Mouse (Mus musculus) bone marrow, adult 2 months (tissue): ENCODE results near the gene Dydc1. TPM values are rescaled to one million over a fixed set of nuclear protein-coding genes. Genes with fewer than 3 reads are reported as not detected.

ENCODE experiments used
- H3K27ac ChIP-seq: fragments of 200-500 bp; 2 replicates; pipeline ENCODE4 v1.5.1; 2012; ENCODE audit warnings: low read depth, mild to moderate bottlenecking, control low read depth, inconsistent platforms, low read length; ENCODE audit not compliant: control insufficient read depth, poor library complexity, insufficient read depth
- H3K4me1 ChIP-seq: fragments of 200-500 bp; 2 replicates; pipeline ENCODE4 v1.6.1; 2011; ENCODE audit warnings: low read length; ENCODE audit not compliant: control insufficient read depth, insufficient read depth
- H3K4me3 ChIP-seq: fragments of 200-500 bp; replicated peaks from 2 replicates; pipeline ENCODE3; 2011; ENCODE audit warnings: mild to moderate bottlenecking, low read depth, low read length, control low read depth; ENCODE audit not compliant: control insufficient read depth
- CTCF ChIP-seq: fragments of 200-500 bp; IDR thresholded peaks from 2 replicates; pipeline ENCODE4 v1.5.1; 2011; ENCODE audit warnings: low read length, control low read depth; ENCODE audit not compliant: control insufficient read depth, insufficient read depth
- POLR2A ChIP-seq: fragments of 200-500 bp; IDR thresholded peaks from 2 replicates; pipeline ENCODE4 v1.6.1; 2011; ENCODE audit warnings: low read depth, mild to moderate bottlenecking, control low read depth, low read length, borderline replicate concordance; ENCODE audit not compliant: control insufficient read depth
- WGBS: fragments of 180-500 bp; shearing (Covaris S2); methylation state at CpG from one replicate; pipeline ENCODE4 v1.1.7; 2018; 5-methylcytosine and 5-hydroxymethylcytosine counted together
- polyA plus RNA-seq: library from polyadenylated mRNA; stranded (reverse); fragments of >200 nt; gene quantifications from 2 replicates; pipeline ENCODE4 v1.2.4, GENCODE M21; 2011; ENCODE audit warnings: low replicate concordance; ENCODE audit not compliant: missing spikeins, insufficient read depth, insufficient read length

Gene Dydc1
- polyA plus RNA-seq, 1 experiment: 2.5 TPM

DNA sequence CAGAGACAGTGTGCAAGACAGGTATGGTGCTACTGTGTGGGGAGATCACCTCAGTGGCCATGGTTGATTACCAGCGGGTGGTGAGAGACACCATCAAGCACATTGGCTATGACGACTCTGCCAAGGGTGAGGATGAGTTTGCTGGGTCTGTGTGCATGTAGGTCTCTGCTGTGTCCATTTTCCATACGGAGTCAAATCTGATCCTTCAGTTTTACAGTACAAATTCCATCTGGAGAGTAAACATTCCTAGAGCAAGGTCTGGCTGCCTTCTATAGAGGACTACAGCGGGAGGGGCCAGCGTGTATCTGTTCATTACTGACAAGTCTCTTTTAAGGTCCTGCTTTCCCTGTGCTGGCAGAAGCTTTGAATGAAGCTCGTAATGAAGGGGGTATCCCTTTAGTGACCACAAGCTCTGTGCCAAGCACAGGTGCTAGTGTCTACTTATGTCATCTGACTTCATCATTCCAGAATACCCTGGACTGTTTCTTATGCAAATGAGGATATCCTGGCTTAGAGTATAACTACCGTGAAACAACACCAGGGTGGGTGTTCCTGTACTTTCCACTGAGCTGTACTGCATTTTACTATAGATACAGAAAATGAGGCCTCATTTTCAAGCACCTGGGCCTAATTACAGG lies 38.4 kb downstream of the Dydc1 start:
- no peak overlapping the region for H3K27ac ChIP-seq
- H3K4me3 ChIP-seq: no peak overlapping the region
- TF ChIP-seq POLR2A (no peak), CTCF (no peak)
- H3K4me1 ChIP-seq: no peaks in the 10 kb centered on the region
- WGBS: 77% methylated on average over 7 of the region's 7 CpGs

DNA sequence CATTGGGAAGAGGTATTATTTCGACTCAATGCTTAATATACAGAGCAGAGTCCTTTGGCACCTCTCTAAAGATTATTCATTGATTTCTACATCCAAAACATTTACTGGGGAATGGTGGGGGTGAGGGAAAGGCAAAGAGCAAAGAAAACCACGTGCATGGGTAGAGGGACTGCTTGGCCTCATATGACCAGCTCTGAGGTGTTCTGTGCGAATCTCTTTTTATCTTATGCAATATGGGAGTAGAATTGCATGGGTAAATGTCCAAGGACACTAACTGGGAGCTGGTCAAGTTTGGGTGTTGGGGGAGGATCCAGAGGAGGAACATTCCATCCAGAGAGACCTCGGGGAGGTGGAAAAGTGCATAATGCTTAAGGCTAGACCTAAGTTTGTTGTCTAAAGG lies 40.2 kb downstream of the Dydc1 start:
- H3K4me3 ChIP-seq: no peak overlapping the region
- TF ChIP-seq POLR2A (no peak), CTCF (no peak)
- no peaks in the 10 kb centered on the region for H3K4me1 ChIP-seq
- WGBS: 66% methylated on average over 4 of the region's 4 CpGs
- no peak overlapping the region for H3K27ac ChIP-seq

DNA sequence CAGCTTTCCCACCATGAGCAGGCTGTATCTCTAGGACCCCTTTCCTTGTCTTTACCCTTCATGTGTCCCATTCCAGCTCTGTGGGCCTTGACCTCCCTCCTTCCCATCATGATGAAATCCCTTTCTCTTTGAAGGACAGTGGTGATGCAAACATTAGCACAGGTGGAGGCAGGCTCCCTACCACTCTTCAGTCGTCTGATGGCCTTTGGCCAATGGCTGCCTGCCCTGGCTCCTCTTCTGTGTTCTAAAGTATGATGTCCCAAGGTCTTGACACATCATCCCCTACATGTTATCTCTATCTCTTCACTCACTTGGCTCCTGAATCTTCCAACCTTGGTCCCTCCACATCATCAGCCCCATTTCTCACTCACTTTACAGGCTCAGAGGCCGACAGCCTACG lies 43.6 kb downstream of the Dydc1 start:
- Histone ChIP-seq H3K4me3 (no peak overlapping the region), H3K27ac (no peak overlapping the region)

DNA sequence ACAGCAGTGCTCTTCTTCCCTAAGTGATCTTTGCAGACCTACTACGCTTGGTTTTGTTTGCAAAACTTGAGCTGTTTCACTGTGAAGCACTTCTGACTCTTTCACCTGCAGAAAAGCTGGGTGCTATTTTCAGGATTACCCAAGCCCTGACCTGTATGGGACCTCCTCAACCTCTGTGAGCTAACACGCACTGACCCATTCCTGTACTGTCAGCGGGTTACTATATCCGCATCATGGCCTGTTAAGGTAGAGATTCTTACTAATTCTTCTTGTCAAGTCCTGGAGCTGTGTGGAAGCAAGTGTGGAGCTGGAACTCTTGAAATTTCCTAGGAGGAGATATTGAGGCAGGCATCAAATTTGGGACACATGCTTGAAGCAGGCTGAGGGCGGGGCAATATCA lies 52.0 kb downstream of the Dydc1 start:
- H3K4me1 ChIP-seq: no peaks in the 10 kb centered on the region
- TF ChIP-seq CTCF (no peak), POLR2A (no peak)
- no peak overlapping the region for H3K4me3 ChIP-seq
- H3K27ac ChIP-seq: no peak overlapping the region
- WGBS: 77% methylated on average over 5 of the region's 5 CpGs

More for the DNA sequence above, 43.6 kb downstream of the Dydc1 start:
- 78% methylated on average over 3 of the region's 3 CpGs for WGBS
- H3K4me1 ChIP-seq: no peaks in the 10 kb centered on the region
- TF ChIP-seq CTCF: no peak
- no peak for TF ChIP-seq POLR2A

DNA sequence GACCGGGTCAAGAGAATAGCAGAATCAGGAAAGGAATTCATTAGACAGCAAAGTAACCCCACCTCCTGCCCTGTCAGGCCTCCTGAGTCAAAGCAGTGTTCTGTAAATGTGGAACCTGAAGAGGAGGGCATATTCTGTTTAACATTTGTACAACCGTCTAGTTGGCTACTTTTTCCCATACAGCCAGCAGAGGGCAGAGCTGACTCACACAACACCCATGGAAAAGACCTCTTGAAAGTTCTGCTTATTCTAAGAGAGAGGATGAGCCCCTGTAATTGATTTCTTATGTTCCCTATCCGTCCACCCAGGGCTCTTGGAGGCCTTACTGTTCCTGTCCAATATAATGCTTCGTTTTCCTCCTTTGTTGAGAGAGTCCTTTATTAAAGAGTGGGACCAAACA lies 55.3 kb downstream of the Dydc1 start:
- no peak overlapping the region for H3K27ac ChIP-seq
- TF ChIP-seq CTCF (no peak), POLR2A (no peak)
- WGBS: 19% methylated on average over 4 of the region's 4 CpGs
- H3K4me3 ChIP-seq: no peak overlapping the region
- no peaks in the 10 kb centered on the region for H3K4me1 ChIP-seq

DNA sequence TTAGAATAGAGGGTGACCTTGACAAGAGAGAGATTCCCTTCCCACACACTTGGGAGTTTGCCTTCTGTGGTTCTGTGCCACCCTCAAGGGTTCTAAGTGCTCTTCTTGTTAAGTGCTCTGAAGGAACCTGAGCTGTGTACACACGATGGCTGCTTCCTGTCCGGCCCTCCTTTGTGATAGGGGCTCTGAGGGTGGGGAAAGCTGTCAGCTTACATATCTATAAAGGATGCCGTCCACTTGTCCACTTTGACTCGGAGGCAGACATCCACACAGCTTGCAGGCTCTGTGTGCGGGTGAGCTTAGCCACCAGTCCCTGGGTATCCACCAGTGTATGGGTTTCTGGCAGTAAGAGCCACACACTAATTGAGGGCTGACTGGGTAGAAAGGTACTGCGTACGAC lies 58.8 kb downstream of the Dydc1 start, which contains the start of gene Sftpa1:
TSS of gene Sftpa1 (plus strand) at position 243 of the 400 bp plus-strand sequence.
- 74% methylated on average over 7 of the region's 7 CpGs for WGBS
- H3K4me3 ChIP-seq: no peak within 1 kb of the TSS
- no peak within 1 kb of the TSS for H3K27ac ChIP-seq
- no peak for TF ChIP-seq CTCF
- no peak for TF ChIP-seq POLR2A
- H3K4me1 ChIP-seq: no peaks in the 10 kb centered on the region

DNA sequence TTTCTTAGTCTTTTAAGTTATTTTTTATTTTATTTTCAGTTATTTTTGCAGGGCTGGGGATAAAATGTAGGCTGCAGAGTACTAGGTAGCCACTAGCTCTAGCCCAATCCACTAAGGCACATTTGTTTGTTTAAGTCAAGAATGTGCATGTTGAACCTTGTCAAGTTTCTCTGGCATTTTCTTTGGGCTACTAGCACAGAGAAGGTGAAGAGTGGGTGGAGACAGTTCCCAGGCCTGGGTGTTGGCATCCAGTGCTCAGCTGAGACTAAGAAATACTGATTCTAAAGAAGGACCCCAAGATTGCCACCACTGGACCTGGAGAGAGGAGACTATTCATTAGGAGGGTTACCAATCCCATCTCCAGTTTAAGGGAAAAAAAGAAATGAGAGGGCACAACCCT lies 64.3 kb downstream of the Dydc1 start:
- no peaks in the 10 kb centered on the region for H3K4me1 ChIP-seq
- TF ChIP-seq CTCF (no peak), POLR2A (no peak)
- no peak overlapping the region for H3K4me3 ChIP-seq
- H3K27ac ChIP-seq: no peak overlapping the region

DNA sequence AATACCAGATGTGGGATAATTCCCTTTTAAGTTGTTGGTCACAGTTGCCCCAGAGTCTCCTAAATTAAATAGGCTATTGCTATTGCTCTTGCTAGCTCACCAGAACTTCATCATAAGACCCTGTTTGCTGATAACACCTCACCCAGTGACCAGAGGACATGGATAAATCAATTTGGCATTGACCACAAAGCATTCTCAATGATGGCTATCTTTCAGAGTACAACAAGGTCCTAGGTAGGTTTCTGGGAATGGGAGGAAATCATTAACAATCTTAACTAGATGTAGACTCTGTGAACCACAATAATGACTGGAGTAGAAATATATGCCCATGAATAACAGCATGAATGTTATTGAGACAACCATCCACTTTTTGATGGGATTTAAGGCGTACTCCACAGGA lies 68.0 kb downstream of the Dydc1 start:
- no peaks in the 10 kb centered on the region for H3K4me1 ChIP-seq
- no peak overlapping the region for H3K27ac ChIP-seq
- WGBS: 74% methylated on average over 1 of the region's 1 CpGs
- TF ChIP-seq POLR2A (no peak), CTCF (no peak)
- no peak overlapping the region for H3K4me3 ChIP-seq

Other genes starting within 250 kb of the Dydc1 start
- gene Sh2d4b, start 179.6 kb upstream of the Dydc1 start, polyA plus RNA-seq: 3.5 and 6.5 TPM in 2 replicates
- gene Tspan14, start 106.1 kb upstream of the Dydc1 start, polyA plus RNA-seq: 23.3 and 41.2 TPM in 2 replicates
- 114 and 196 TPM in 2 replicates for gene Fam213a, start 59.1 kb upstream of the Dydc1 start, polyA plus RNA-seq
- not detected in 2 replicates for gene Dydc2, start 3.7 kb upstream of the Dydc1 start, polyA plus RNA-seq
- 1.4 and 7.5 TPM in 2 replicates for gene Mat1a, start 32.1 kb downstream of the Dydc1 start, polyA plus RNA-seq
- gene Sftpa1, start 58.9 kb downstream of the Dydc1 start, polyA plus RNA-seq: not detected in 2 replicates
- gene Mbl1, start 78.5 kb downstream of the Dydc1 start, polyA plus RNA-seq: 1.1 TPM in 1 of 2 replicates, not detected in the other
- 0.77 and 1.2 TPM in 2 replicates for gene Sftpd, start 112.2 kb downstream of the Dydc1 start, polyA plus RNA-seq
- gene Gm2832, start 205.9 kb downstream of the Dydc1 start, polyA plus RNA-seq: not detected in 2 replicates